Mouse (Mus musculus) lung, postnatal 0 days (tissue): ENCODE results near the gene Twsg1. TPM values are rescaled to one million over a fixed set of nuclear protein-coding genes. Genes with fewer than 3 reads are reported as not detected.

Source experiments
- ATAC-seq: fragments of 200-750 bp; cut with Nextera tagmentation; 2 replicates; pipeline ENCODE4 v1.8.0; 2017; ENCODE audit warnings: moderate library complexity
- DNase-seq: peaks from one replicate; pipeline ENCODE4 v3.0.0-alpha.2; 2016; ENCODE audit warnings: low spot score
- H3K27ac ChIP-seq: fragments of 300-500 bp; sonication (generic); 2 replicates; pipeline ENCODE4 v1.5.1; 2014; ENCODE audit warnings: antibody characterized with exemption, mild to moderate bottlenecking, low read length, mixed read lengths
- H3K27me3 ChIP-seq: fragments of 300-500 bp; sonication (generic); replicated peaks from 2 replicates; pipeline ENCODE4 v1.6.1; 2014; ENCODE audit warnings: low read length, mixed read lengths; ENCODE audit not compliant: insufficient read depth
- H3K36me3 ChIP-seq: fragments of 300-500 bp; sonication (generic); 2 replicates; pipeline ENCODE4 v1.6.1; 2014; ENCODE audit warnings: low read length, mixed read lengths; ENCODE audit not compliant: insufficient read depth
- H3K4me1 ChIP-seq: fragments of 300-500 bp; sonication (generic); 2 replicates; pipeline ENCODE4 v1.6.1; 2014; ENCODE audit warnings: antibody characterized with exemption, low read depth, low read length, mixed read lengths; ENCODE audit not compliant: insufficient read depth
- H3K4me2 ChIP-seq: fragments of 300-500 bp; sonication (generic); replicated peaks from 2 replicates; pipeline ENCODE4 v1.6.1; 2014; ENCODE audit warnings: low read depth, mild to moderate bottlenecking, low read length, moderate library complexity, mixed read lengths
- H3K4me3 ChIP-seq: fragments of 300-500 bp; sonication (generic); 2 replicates; pipeline ENCODE4 v1.5.1; 2014; ENCODE audit warnings: low read depth, low read length
- H3K9ac ChIP-seq: fragments of 300-500 bp; sonication (generic); replicated peaks from 2 replicates; pipeline ENCODE4 v1.6.1; 2014; ENCODE audit warnings: low read depth, mild to moderate bottlenecking
- H3K9me3 ChIP-seq: fragments of 300-500 bp; sonication (generic); 2 replicates; pipeline ENCODE4 v1.6.1; 2016; ENCODE audit warnings: low read length, mixed read lengths
- CTCF ChIP-seq: IDR thresholded peaks from 2 replicates; pipeline ENCODE4 v1.5.1; 2016; ENCODE audit warnings: antibody characterized with exemption, mild to moderate bottlenecking
- EP300 ChIP-seq: IDR thresholded peaks from 2 replicates; pipeline ENCODE4 v1.6.1; 2016; ENCODE audit warnings: antibody characterized with exemption, mild to moderate bottlenecking, control low read depth
- WGBS: fragments of 180-500 bp; shearing (Covaris S2); extraction: QIAGEN DNeasy Blood & Tissue Kit; methylation state at CpG from one replicate; pipeline ENCODE4 v1.1.7; 2014; 5-methylcytosine and 5-hydroxymethylcytosine counted together
- polyA plus RNA-seq: library from polyadenylated mRNA; unstranded; fragments of >200 nt; fragmentation: Nextera tagmentation; extraction: Ambion mirVana; gene quantifications from 2 replicates; pipeline ENCODE4 v1.2.1, GENCODE M21; 2015

The Twsg1 gene
- polyA plus RNA-seq, 1 experiment from 2014 or later = 89.1 TPM

- DNase-seq (peak; percentile 60), ATAC-seq (no peak)
- Histone ChIP-seq H3K4me3 (no peak overlapping the region), H3K36me3 (no peaks in the 10 kb centered on the region), H3K9ac (no peak overlapping the region), H3K9me3 (no peaks in the 10 kb centered on the region), H3K4me1 (peaks cover 8% of the 10 kb centered on the region), H3K27ac (peak overlapping the region; percentile 96), H3K27me3 (no peaks in the 10 kb centered on the region), H3K4me2 (peak overlapping the region; percentile 86; the same call in 1 of the 2 replicates)
- 41% methylated on average over 9 of the region's 9 CpGs for WGBS
- TF ChIP-seq EP300 = no peak
- no peak for TF ChIP-seq CTCF
Observed at GRCm38 (mm10) chr17:65886571-65886970, 64.5 kb downstream of the Twsg1 start.

DNA sequence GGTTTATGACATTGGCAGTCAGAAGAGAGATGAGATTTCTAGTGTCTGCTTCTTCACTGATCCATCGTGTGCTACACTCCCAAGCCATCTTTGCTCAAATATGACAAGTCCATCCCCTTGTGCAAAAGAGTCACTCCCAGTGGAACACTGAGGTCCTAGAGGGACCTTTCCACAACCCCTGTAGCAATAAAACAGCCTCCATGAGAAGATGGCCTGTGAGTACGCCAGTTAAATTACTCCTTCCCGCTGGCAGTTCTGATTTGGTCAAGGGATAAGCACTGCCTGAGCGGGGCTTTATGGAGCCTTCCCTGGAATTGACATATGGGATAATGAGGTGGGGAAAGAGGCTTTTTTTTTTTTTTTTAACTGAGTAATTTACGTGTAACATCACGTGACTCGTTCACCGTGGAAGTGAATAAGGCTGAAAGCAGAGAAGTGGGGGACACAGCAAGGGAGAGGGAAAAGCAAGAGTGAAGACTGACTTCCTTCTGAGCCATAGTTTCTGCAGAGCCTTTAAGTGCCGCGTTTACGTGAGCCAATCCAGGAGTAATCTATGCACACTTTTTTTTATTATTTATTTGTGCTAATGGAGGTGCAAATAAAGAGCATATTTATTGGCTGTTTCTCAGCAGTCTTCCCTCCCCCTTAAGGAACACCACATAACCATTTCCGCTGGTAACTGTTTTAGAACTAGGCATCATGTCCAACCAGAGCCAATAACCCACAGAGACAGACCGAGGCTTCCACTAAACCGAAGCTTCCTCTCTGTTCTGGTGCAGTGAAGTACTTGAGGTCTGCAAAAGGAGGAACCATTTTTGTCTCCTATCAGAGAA, 65.1 kb downstream of the Twsg1 start, which contains the start of gene Ralbp1:
Ralbp1 (minus strand) TSS at position 102 of the 833 bp plus-strand sequence.
- Histone ChIP-seq H3K27ac (peak within 1 kb of the TSS; percentile 96), H3K9ac (peak within 1 kb of the TSS; percentile 89), H3K4me1 (peaks cover 8% of the 10 kb centered on the region), H3K4me3 (peak within 1 kb of the TSS; percentile 97), H3K4me2 (peak within 1 kb of the TSS; percentile 91), H3K9me3 (no peaks in the 10 kb centered on the region), H3K36me3 (no peaks in the 10 kb centered on the region), H3K27me3 (no peaks in the 10 kb centered on the region)
- WGBS = 4% methylated on average over 14 of the region's 14 CpGs
- ATAC-seq (no peak), DNase-seq (peak; percentile 48)
- no peak for TF ChIP-seq EP300
- no peak for TF ChIP-seq CTCF

DNA sequence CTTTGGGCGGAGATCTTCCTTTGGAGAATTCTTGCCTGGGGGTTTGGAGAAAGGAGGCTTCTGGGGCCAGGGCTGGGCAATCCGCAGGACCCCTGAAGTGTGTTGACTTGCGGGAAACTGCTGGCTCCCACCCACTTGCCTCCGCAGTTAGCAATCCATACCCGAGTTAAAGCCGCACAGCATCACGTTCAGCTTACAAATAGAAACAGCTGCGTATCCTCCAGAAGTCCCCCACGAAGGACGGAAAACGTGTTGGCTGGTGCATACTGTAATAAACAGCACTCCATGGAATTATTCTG, 65.7 kb downstream of the Twsg1 start:
- Histone ChIP-seq H3K4me1 (peaks cover 8% of the 10 kb centered on the region), H3K9me3 (no peaks in the 10 kb centered on the region), H3K4me2 (peak overlapping the region; percentile 86), H3K9ac (peak overlapping the region; percentile 54), H3K36me3 (no peaks in the 10 kb centered on the region), H3K27ac (peak overlapping the region; percentile 96), H3K27me3 (no peaks in the 10 kb centered on the region), H3K4me3 (peak overlapping the region; percentile 97)
- TF ChIP-seq CTCF = no peak
- no peak for TF ChIP-seq EP300
- DNase-seq (no peak), ATAC-seq (no peak)
- WGBS = under 1% methylated on average over 11 of the region's 11 CpGs

- no peaks in the 10 kb centered on the region for H3K27me3 ChIP-seq
- H3K4me3 ChIP-seq = peak overlapping the region; percentile 97
- TF ChIP-seq CTCF (peak; percentile 38), EP300 (peak; percentile 58; the same call in 1 of the 2 replicates)
- WGBS = under 1% methylated on average over 50 of the region's 67 CpGs
- H3K9ac ChIP-seq = peak overlapping the region; percentile 89
- peak overlapping the region; percentile 96 for H3K27ac ChIP-seq
- ATAC-seq (peak; percentile 98), DNase-seq (peak; percentile 99)
- H3K4me1 ChIP-seq = peaks cover 8% of the 10 kb centered on the region
- H3K9me3 ChIP-seq = no peaks in the 10 kb centered on the region
- H3K36me3 ChIP-seq = no peaks in the 10 kb centered on the region
- H3K4me2 ChIP-seq = peak overlapping the region; percentile 91
Observed at GRCm38 (mm10) chr17:65884691-65885397, 66.2 kb downstream of the Twsg1 start.

GRCm38 (mm10) chr17:65884061-65884669, 66.9 kb downstream of the Twsg1 start:
- Histone ChIP-seq H3K27me3 (no peaks in the 10 kb centered on the region), H3K4me2 (peak overlapping the region; percentile 91), H3K4me1 (peaks cover 8% of the 10 kb centered on the region), H3K9ac (peak overlapping the region; percentile 89), H3K4me3 (peak overlapping the region; percentile 97), H3K36me3 (no peaks in the 10 kb centered on the region), H3K9me3 (no peaks in the 10 kb centered on the region), H3K27ac (peak overlapping the region; percentile 94)
- no peak for TF ChIP-seq EP300
- no peak for TF ChIP-seq CTCF
- 2% methylated on average over 32 of the region's 56 CpGs for WGBS
- peak; percentile 11 for ATAC-seq
- DNase-seq = peak; percentile 63

DNA sequence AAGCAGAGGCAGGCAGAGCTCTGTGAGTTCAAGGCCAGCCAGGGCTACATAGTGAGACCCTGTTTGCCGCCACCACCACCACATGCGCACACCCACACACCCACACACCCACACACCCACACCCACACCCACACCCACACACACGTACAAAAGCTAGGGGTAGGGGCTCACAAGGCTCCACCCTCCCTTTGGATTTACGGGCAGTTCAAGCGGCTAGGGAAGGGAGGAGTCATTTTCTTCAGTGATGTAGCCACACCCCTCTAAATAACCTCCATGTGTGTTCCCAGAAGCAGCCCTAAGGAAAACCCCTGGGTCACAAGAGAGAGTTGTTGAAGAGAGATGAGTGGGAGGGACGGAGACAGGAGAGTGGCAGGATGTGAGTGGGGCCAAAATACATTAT, 74.0 kb downstream of the Twsg1 start:
- Histone ChIP-seq H3K36me3 (no peaks in the 10 kb centered on the region), H3K27me3 (no peaks in the 10 kb centered on the region), H3K27ac (no peak overlapping the region), H3K4me3 (no peak overlapping the region), H3K9ac (no peak overlapping the region), H3K4me1 (no peaks in the 10 kb centered on the region; the same call in 1 of the 2 replicates), H3K9me3 (no peaks in the 10 kb centered on the region), H3K4me2 (no peak overlapping the region)
- TF ChIP-seq EP300 = no peak
- TF ChIP-seq CTCF = no peak
- DNase-seq (no peak), ATAC-seq (no peak)
- WGBS = 63% methylated on average over 6 of the region's 6 CpGs
